Comparison of ENCODE assay signal across 24 mouse cellular contexts in genomic region chr7:143031816-143032215, GRCm38 (mm10). TPM values are rescaled to one million over a fixed set of nuclear protein-coding genes. Genes with fewer than 3 reads are reported as not detected.
A peak's percentile ranks its signal among the peaks of the same experiment; 100 is the strongest.
DNase-seq lines count a peak whose midpoint lies in the region; ATAC-seq and TF ChIP-seq lines count a peak whose summit lies in the region.
"Had no signal": no experiment of that assay in that cellular context is flagged by ENCODE, and none has a peak within 500 bp of the region (broad histone marks: within the 10 kb centered on the region; RNA-seq: fewer than 3 reads in every experiment).

No protein-coding gene starts in this region.

- DNase-seq in gastrocnemius, adult 2 months: no peak
- no peak for DNase-seq in gastrocnemius, adult 18-20 months (ENCODE audit: low spot score)
- DNase-seq in heart, adult 8-10 months (ENCODE audit: low spot score): no peak
- DNase-seq in Muller cell, postnatal 12 days (ENCODE audit: inconsistent ontology term): peak; percentile 88
- DNase-seq in cerebellum, adult 8-10 months: no peak
- no peak for DNase-seq in embryo, embryonic 9.5 days (ENCODE audit: extremely low spot score)
- DNase-seq: B cell, adult 2 months; cerebellum, adult 9-10 months; gastrocnemius, postnatal 14 days; kidney, postnatal 25 days; liver, postnatal 0 days; retina, postnatal 1 day had no signal

- no peak for ATAC-seq in heart, embryonic 14.5 days (ENCODE audit: insufficient number of reproducible peaks, insufficient read depth, low FRiP score, low read depth)
- ATAC-seq: forebrain, embryonic 15.5 days; intestine, postnatal 0 days; liver, postnatal 0 days; midbrain, embryonic 16.5 days had no signal

- H3K4me3 ChIP-seq in gastrocnemius, adult 2 months: no peak overlapping the region
- H3K4me3 ChIP-seq in heart, embryonic 14.5 days (ENCODE audit: control insufficient read depth in 1 of 2, insufficient read depth in 1 of 2, low read depth in 1 of 2, low read length in 2 of 2): no peak overlapping the region
- H3K4me3 ChIP-seq in embryonic fibroblast, embryonic 13.5 days (ENCODE audit: insufficient read depth, low read length): no peak overlapping the region
- H3K4me3 ChIP-seq: embryonic facial prominence, embryonic 15.5 days; forebrain, embryonic 15.5 days; hindbrain, embryonic 15.5 days; limb, embryonic 12.5 days; myocyte; neural tube, embryonic 13.5 days had no signal

- H3K4me1 ChIP-seq in heart, embryonic 14.5 days (ENCODE audit: control insufficient read depth in 2 of 2, insufficient read depth in 2 of 2, low read length in 2 of 2): peaks cover 6 to 23% of the 10 kb centered on the region in 2 experiments
- peaks cover 11% of the 10 kb centered on the region for H3K4me1 ChIP-seq in embryonic fibroblast, embryonic 13.5 days (ENCODE audit: control insufficient read depth, insufficient read depth, low read length)
- H3K4me1 ChIP-seq: embryonic facial prominence, embryonic 15.5 days; forebrain, embryonic 15.5 days; hindbrain, embryonic 15.5 days; limb, embryonic 12.5 days; neural tube, embryonic 13.5 days had no signal

- H3K27me3 ChIP-seq in heart, embryonic 14.5 days (ENCODE audit: control insufficient read depth, insufficient read depth, low read length): no peaks in the 10 kb centered on the region
- H3K27me3 ChIP-seq: embryonic facial prominence, embryonic 15.5 days; forebrain, embryonic 15.5 days; hindbrain, embryonic 15.5 days; limb, embryonic 12.5 days; neural tube, embryonic 13.5 days had no signal

- no peak for TF ChIP-seq POLR2A in embryonic fibroblast, embryonic 13.5 days (IDR thresholded peaks at IDR 0.05; ENCODE audit: low read depth, low read length)

- 0 out of 2 replicates have a peak, but pooled peaks cover 5% of the 10 kb centered on the region for H3K36me3 ChIP-seq in heart, embryonic 14.5 days (ENCODE audit: control insufficient read depth, insufficient read depth, low read length)

- H3K4me2 ChIP-seq in heart, embryonic 14.5 days (ENCODE audit: low read length): peak overlapping the region; percentile 16; the same call in 1 of the 2 replicates
- H3K4me2 ChIP-seq: embryonic facial prominence, embryonic 15.5 days; forebrain, embryonic 15.5 days; hindbrain, embryonic 15.5 days; limb, embryonic 12.5 days; liver, embryonic 11.5 days; neural tube, embryonic 13.5 days had no signal

- no peak for TF ChIP-seq CTCF in gastrocnemius, adult 2 months (IDR thresholded peaks at IDR 0.05)
- no peak for TF ChIP-seq CTCF in embryonic fibroblast, embryonic 13.5 days (IDR thresholded peaks at IDR 0.05; ENCODE audit: borderline replicate concordance, insufficient read depth, low read length)

- WGBS in heart, embryonic 14.5 days: 20% methylated on average over 1 of the region's 1 CpGs

- no peaks in the 10 kb centered on the region for H3K9me3 ChIP-seq in heart, embryonic 14.5 days (ENCODE audit: control insufficient read depth, low read length)
- H3K9me3 ChIP-seq: embryonic facial prominence, embryonic 15.5 days; forebrain, embryonic 15.5 days; hindbrain, embryonic 15.5 days; limb, embryonic 12.5 days; neural tube, embryonic 13.5 days had no signal

- peak overlapping the region; percentile 52; the same call in 1 of the 2 replicates for H3K27ac ChIP-seq in gastrocnemius, adult 2 months
- peak overlapping the region; percentile 25 to 65; a peak in 3 of 4 replicates for H3K27ac ChIP-seq in heart, embryonic 14.5 days (replicated peaks in 1 of 2; ENCODE audit: control insufficient read depth in 1 of 2, insufficient read depth in 1 of 2, low read depth in 2 of 2, low read length in 2 of 2)
- peak overlapping the region; percentile 53; the same call in 1 of the 2 replicates for H3K27ac ChIP-seq in embryonic fibroblast, embryonic 13.5 days (ENCODE audit: insufficient read depth, low read length)
- H3K27ac ChIP-seq: embryonic facial prominence, embryonic 15.5 days; forebrain, embryonic 15.5 days; hindbrain, embryonic 15.5 days; limb, embryonic 12.5 days; macrophage; neural tube, embryonic 13.5 days had no signal

- intact Hi-C loops in gastrocnemius, adult 2 months (cut with DNase I): no loop called here

- no peak overlapping the region for H3K9ac ChIP-seq in heart, embryonic 14.5 days (ENCODE audit: low read length)
- H3K9ac ChIP-seq: embryonic facial prominence, embryonic 15.5 days; forebrain, embryonic 15.5 days; hindbrain, embryonic 15.5 days; limb, embryonic 12.5 days; liver, postnatal 0 days; neural tube, embryonic 13.5 days had no signal

RNA-seq across cellular contexts. Expression of gene Cd81, which starts 20.7 kb away (rescaled TPM):
- total RNA-seq in gastrocnemius, adult 2 months (2021): 100 to 1,000 TPM; 100 to 129 TPM
- 100 to 1,000 TPM in 1 of 2 experiments, 10 to 100 TPM in 1; 97.2 to 115 TPM for total RNA-seq in gastrocnemius, adult 18-20 months (2021)
- 885 and 947 TPM in 2 replicates for polyA plus RNA-seq in heart, embryonic 14.5 days (2014; fragmentation: Nextera tagmentation; extraction: Ambion mirVana)
- total RNA-seq in heart, adult 8-10 months (2022): 100 to 1,000 TPM; 397 to 430 (median 418) TPM
- 684 and 894 TPM in 2 replicates for polyA plus RNA-seq in embryonic fibroblast, embryonic 13.5 days (2011; ENCODE audit: insufficient read length, low read depth, missing spikeins)

RNA-seq across cellular contexts. Expression of gene Tspan32, which starts 27.0 kb away (rescaled TPM):
- total RNA-seq in gastrocnemius, adult 2 months (2021): under 1 TPM; 0.23 to 0.39 TPM
- under 1 TPM in 1 of 2 experiments, not detected in 1; 0.40 TPM for total RNA-seq in gastrocnemius, adult 18-20 months (2021)
- polyA plus RNA-seq in heart, embryonic 14.5 days (2014; fragmentation: Nextera tagmentation; extraction: Ambion mirVana): 2.3 and 2.7 TPM in 2 replicates
- total RNA-seq in heart, adult 8-10 months (2022): 1 to 10 TPM in 1 of 4 experiments, under 1 TPM in 3; 0.27 to 2.8 (median 0.52) TPM
- polyA plus RNA-seq in embryonic fibroblast, embryonic 13.5 days (2011; ENCODE audit: insufficient read length, low read depth, missing spikeins): not detected in 2 replicates

RNA-seq across cellular contexts. Expression of gene Tssc4, which starts 37.2 kb away (rescaled TPM):
- total RNA-seq in gastrocnemius, adult 2 months (2021): 1 to 10 TPM; 6.6 to 8.2 TPM
- 1 to 10 TPM; 6.7 to 8.0 TPM for total RNA-seq in gastrocnemius, adult 18-20 months (2021)
- polyA plus RNA-seq in heart, embryonic 14.5 days (2014; fragmentation: Nextera tagmentation; extraction: Ambion mirVana): 31.3 and 41.1 TPM in 2 replicates
- total RNA-seq in heart, adult 8-10 months (2022): 10 to 100 TPM; 13.6 to 15.2 (median 14.3) TPM
- polyA plus RNA-seq in embryonic fibroblast, embryonic 13.5 days (2011; ENCODE audit: insufficient read length, low read depth, missing spikeins): 35.9 and 38.8 TPM in 2 replicates
